Mouse (Mus musculus): ENCODE results near the gene Arid1b. TPM values are rescaled to one million over a fixed set of nuclear protein-coding genes. Genes with fewer than 3 reads are reported as not detected.

The Arid1b gene
- total RNA-seq, 2 experiments from 2014 or later = 20.6 to 42.0 TPM

GRCm38 (mm10) chr17:5179925-5180525 lies 185.9 kb downstream of the Arid1b start:
- peak; percentile 47 for ATAC-seq (replicated peaks; ENCODE audit: poor library complexity)

GRCm38 (mm10) chr17:5180925-5181324 lies 186.8 kb downstream of the Arid1b start:
- ATAC-seq (replicated peaks; ENCODE audit: poor library complexity) = no peak

GRCm38 (mm10) chr17:5182493-5182892 lies 188.4 kb downstream of the Arid1b start:
- ATAC-seq (replicated peaks; ENCODE audit: poor library complexity) = no peak

GRCm38 (mm10) chr17:5185501-5185900 lies 191.4 kb downstream of the Arid1b start:
- no peak for ATAC-seq (replicated peaks; ENCODE audit: poor library complexity)

- peak; percentile 56 for ATAC-seq (replicated peaks; ENCODE audit: poor library complexity)
These were observed 193.4 kb downstream of the Arid1b start for GRCm38 (mm10) chr17:5187546-5187945.

- ATAC-seq (replicated peaks; ENCODE audit: poor library complexity) = no peak
These were observed 194.3 kb downstream of the Arid1b start for GRCm38 (mm10) chr17:5188400-5188799.

- ATAC-seq (replicated peaks; ENCODE audit: poor library complexity) = peak; percentile 75
These were observed 195.6 kb downstream of the Arid1b start for GRCm38 (mm10) chr17:5189551-5190351.

- ATAC-seq (replicated peaks; ENCODE audit: poor library complexity) = no peak
These were observed 196.2 kb downstream of the Arid1b start for GRCm38 (mm10) chr17:5190367-5190766.

- peak; percentile 18 for ATAC-seq (replicated peaks; ENCODE audit: poor library complexity)
These were observed 200.2 kb downstream of the Arid1b start for GRCm38 (mm10) chr17:5194157-5194916.

GRCm38 (mm10) chr17:5195397-5195796 lies 201.3 kb downstream of the Arid1b start:
- peak; percentile 65 for ATAC-seq (replicated peaks; ENCODE audit: poor library complexity)

GRCm38 (mm10) chr17:5196005-5196404 lies 201.9 kb downstream of the Arid1b start:
- peak; percentile 3; the same call in 1 of the 2 replicates for ATAC-seq (replicated peaks; ENCODE audit: poor library complexity)

- ATAC-seq (replicated peaks; ENCODE audit: poor library complexity) = no peak
These were observed 202.4 kb downstream of the Arid1b start for GRCm38 (mm10) chr17:5196508-5196907.

GRCm38 (mm10) chr17:5197083-5197482 lies 203.0 kb downstream of the Arid1b start:
- no peak for ATAC-seq (replicated peaks; ENCODE audit: poor library complexity)

- no peak for ATAC-seq (replicated peaks; ENCODE audit: poor library complexity)
These were observed 203.6 kb downstream of the Arid1b start for GRCm38 (mm10) chr17:5197765-5198164.

- ATAC-seq (replicated peaks; ENCODE audit: poor library complexity) = no peak
These were observed 204.1 kb downstream of the Arid1b start for GRCm38 (mm10) chr17:5198252-5198651.

GRCm38 (mm10) chr17:5198811-5199210 lies 204.7 kb downstream of the Arid1b start:
- ATAC-seq (replicated peaks; ENCODE audit: poor library complexity) = no peak

GRCm38 (mm10) chr17:5200638-5201037 lies 206.5 kb downstream of the Arid1b start:
- ATAC-seq (replicated peaks; ENCODE audit: poor library complexity) = no peak

- ATAC-seq (replicated peaks; ENCODE audit: poor library complexity) = peak; percentile 70
These were observed 207.9 kb downstream of the Arid1b start for GRCm38 (mm10) chr17:5201859-5202598.

- ATAC-seq (replicated peaks; ENCODE audit: poor library complexity) = no peak
These were observed 208.6 kb downstream of the Arid1b start for GRCm38 (mm10) chr17:5202756-5203155.

- ATAC-seq (replicated peaks; ENCODE audit: poor library complexity) = no peak
These were observed 209.4 kb downstream of the Arid1b start for GRCm38 (mm10) chr17:5203346-5204102.

Data from megakaryocyte progenitor cell, adult 5-6 weeks (primary cell).